Mouse (Mus musculus) MEL (cell line): ENCODE measurements around the gene Pitpnb. TPM values are rescaled to one million over a fixed set of nuclear protein-coding genes. Genes with fewer than 3 reads are reported as not detected.

Experiments
- DNase-seq: peaks from one replicate; pipeline ENCODE4 v3.0.0; 2011; ENCODE audit warnings: low read depth, low spot score
- H3K27ac ChIP-seq: 2 replicates; pipeline ENCODE4 v1.5.1; 2012; ENCODE audit warnings: low read depth, mild to moderate bottlenecking, control low read depth, low read length, moderate library complexity; ENCODE audit not compliant: control insufficient read depth
- H3K27me3 ChIP-seq, 2 experiments: fragments of 150-350 bp in 1 of 2; sonication (generic) in 1 of 2; 2 replicates each; pipeline ENCODE4 v1.6.1; 2012; ENCODE audit warnings: low read length in 2 of 2, mild to moderate bottlenecking in 2 of 2, improper control_type of control experiment in 1 of 2, moderate library complexity in 1 of 2; ENCODE audit not compliant: insufficient read depth in 2 of 2, control insufficient read depth in 1 of 2
- H3K36me3 ChIP-seq, 2 experiments: 2 replicates each; pipeline ENCODE4 v1.6.1; 2012 to 2014; ENCODE audit warnings: low read length in 2 of 2, improper control_type of control experiment in 1 of 2, inconsistent platforms in 1 of 2, mild to moderate bottlenecking in 1 of 2; ENCODE audit not compliant: insufficient read depth in 2 of 2, control insufficient read depth in 1 of 2
- H3K4me1 ChIP-seq, 2 experiments: fragments of 150-350 bp in 1 of 2; sonication (generic) in 1 of 2; 2 replicates each; pipeline ENCODE4 v1.6.1; 2012; ENCODE audit warnings: low read length in 2 of 2, improper control_type of control experiment in 1 of 2, mild to moderate bottlenecking in 1 of 2; ENCODE audit not compliant: insufficient read depth in 2 of 2, control insufficient read depth in 1 of 2
- H3K4me3 ChIP-seq, 2 experiments: fragments of 150-350 bp in 1 of 2; sonication (generic) in 1 of 2; 2 replicates each; pipeline ENCODE4 v1.5.1; 2012; ENCODE audit warnings: low read depth in 2 of 2, low read length in 2 of 2, mild to moderate bottlenecking in 2 of 2, moderate library complexity in 2 of 2, control low read depth in 1 of 2, improper control_type of control experiment in 1 of 2; ENCODE audit not compliant: control insufficient read depth in 1 of 2, insufficient read depth in 1 of 2
- H3K79me2 ChIP-seq: 2 replicates; pipeline ENCODE4 v1.6.1; 2012; ENCODE audit warnings: mild to moderate bottlenecking, low read length, moderate library complexity; ENCODE audit not compliant: control insufficient read depth, poor library complexity, insufficient read depth
- H3K9ac ChIP-seq: 2 replicates; pipeline ENCODE4 v1.6.1; 2012; ENCODE audit warnings: low read depth, mild to moderate bottlenecking, control low read depth, low read length, moderate library complexity; ENCODE audit not compliant: control insufficient read depth, poor library complexity, severe bottlenecking
- H3K9me3 ChIP-seq: fragments of 150-350 bp; sonication (generic); replicated peaks from 2 replicates; pipeline ENCODE4 v1.6.1; 2012; ENCODE audit warnings: mild to moderate bottlenecking, low read length, improper control_type of control experiment, moderate library complexity; ENCODE audit not compliant: insufficient read depth
- BHLHE40 ChIP-seq: IDR thresholded peaks from 2 replicates; pipeline ENCODE4 v1.6.1; 2012; ENCODE audit warnings: low read depth, mild to moderate bottlenecking, inconsistent platforms, low read length, improper control_type of control experiment, borderline replicate concordance
- CHD1 ChIP-seq: IDR thresholded peaks from 2 replicates; pipeline ENCODE4 v1.6.1; 2012; ENCODE audit warnings: low read depth, mild to moderate bottlenecking, inconsistent platforms, low read length, improper control_type of control experiment
- CTCF ChIP-seq, 3 experiments: IDR thresholded peaks in 2 of 3; conservative IDR thresholded peaks in 1 of 3; 2 replicates each; pipeline ENCODE4 v1.5.1; 2011 to 2012; ENCODE audit warnings: low read length in 3 of 3, low read depth in 2 of 3, mild to moderate bottlenecking in 2 of 3, improper control_type of control experiment in 1 of 3, inconsistent platforms in 1 of 3, mixed read lengths in 1 of 3, moderate library complexity in 1 of 3; ENCODE audit not compliant: control insufficient read depth in 1 of 3, insufficient read depth in 1 of 3, poor library complexity in 1 of 3, severe bottlenecking in 1 of 3
- E2F4 ChIP-seq: IDR thresholded peaks from 2 replicates; pipeline ENCODE4 v1.6.1; 2011; ENCODE audit warnings: low read depth, low read length, improper control_type of control experiment, borderline replicate concordance
- ELF1 ChIP-seq: IDR thresholded peaks from 2 replicates; pipeline ENCODE4 v1.6.1; 2014; ENCODE audit warnings: low read depth, mild to moderate bottlenecking, inconsistent platforms, low read length, improper control_type of control experiment, moderate library complexity
- EP300 ChIP-seq, 2 experiments: IDR thresholded peaks; 2 replicates each; pipeline ENCODE4 v1.6.1; 2011; ENCODE audit warnings: improper control_type of control experiment in 2 of 2, low read length in 2 of 2, low read depth in 1 of 2, mild to moderate bottlenecking in 1 of 2
- GABPA ChIP-seq: IDR thresholded peaks from 2 replicates; pipeline ENCODE4 v1.6.1; 2012; ENCODE audit warnings: low read depth, mild to moderate bottlenecking, inconsistent platforms, low read length, improper control_type of control experiment, moderate library complexity
- GATA1 ChIP-seq: IDR thresholded peaks from 2 replicates; pipeline ENCODE4 v1.6.1; 2011; ENCODE audit warnings: low read depth, low read length, improper control_type of control experiment
- HCFC1 ChIP-seq: IDR thresholded peaks from 2 replicates; pipeline ENCODE4 v1.6.1; 2012; ENCODE audit warnings: low read depth, mild to moderate bottlenecking, inconsistent platforms, low read length, improper control_type of control experiment, moderate library complexity
- KAT2A ChIP-seq: conservative IDR thresholded peaks from 2 replicates; pipeline ENCODE4 v1.6.1; 2012; ENCODE audit warnings: low read depth, low read length, improper control_type of control experiment, inconsistent platforms
- MEF2A ChIP-seq: IDR thresholded peaks from 2 replicates; pipeline ENCODE4 v1.6.1; 2014; ENCODE audit warnings: low read depth, mild to moderate bottlenecking, inconsistent platforms, low read length, improper control_type of control experiment; ENCODE audit not compliant: poor library complexity, insufficient replicate concordance, severe bottlenecking; ENCODE audit errors: extremely low read depth
- MYB ChIP-seq: IDR thresholded peaks from 2 replicates; pipeline ENCODE4 v1.6.1; 2011; ENCODE audit warnings: mild to moderate bottlenecking, low read depth, low read length, improper control_type of control experiment
- NELFE ChIP-seq: IDR thresholded peaks from 2 replicates; pipeline ENCODE4 v1.6.1; 2011; ENCODE audit warnings: low read depth, low read length, improper control_type of control experiment
- NRF1 ChIP-seq: IDR thresholded peaks from 2 replicates; pipeline ENCODE4 v1.6.1; 2014; ENCODE audit warnings: low read depth, mild to moderate bottlenecking, inconsistent platforms, low read length, improper control_type of control experiment, moderate library complexity; ENCODE audit not compliant: poor library complexity, insufficient read depth, severe bottlenecking
- POLR2A ChIP-seq, 2 experiments: IDR thresholded peaks; 2 replicates each; pipeline ENCODE4 v1.6.1; 2011 to 2012; ENCODE audit warnings: low read length in 2 of 2, mild to moderate bottlenecking in 2 of 2, control low read depth in 1 of 2, improper control_type of control experiment in 1 of 2, low read depth in 1 of 2, moderate library complexity in 1 of 2; ENCODE audit not compliant: control insufficient read depth in 1 of 2, insufficient read depth in 1 of 2, poor library complexity in 1 of 2
- POLR2AphosphoS2 ChIP-seq: IDR thresholded peaks from 2 replicates; pipeline ENCODE4 v1.6.1; 2011; ENCODE audit warnings: low read length, improper control_type of control experiment
- RAD21 ChIP-seq: IDR thresholded peaks from 2 replicates; pipeline ENCODE4 v1.6.1; 2011; ENCODE audit warnings: mild to moderate bottlenecking, low read depth, low read length, improper control_type of control experiment
- RCOR1 ChIP-seq: IDR thresholded peaks from 2 replicates; pipeline ENCODE4 v1.6.1; 2012; ENCODE audit warnings: low read depth, mild to moderate bottlenecking, inconsistent platforms, low read length, improper control_type of control experiment
- SMC3 ChIP-seq: IDR thresholded peaks from 2 replicates; pipeline ENCODE4 v1.6.1; 2011; ENCODE audit warnings: low read depth, low read length, improper control_type of control experiment
- UBTF ChIP-seq: IDR thresholded peaks from 2 replicates; pipeline ENCODE4 v1.6.1; 2012; ENCODE audit warnings: low read depth, mild to moderate bottlenecking, inconsistent platforms, low read length, improper control_type of control experiment, moderate library complexity, borderline replicate concordance; ENCODE audit not compliant: insufficient read depth
- USF1 ChIP-seq: IDR thresholded peaks from 2 replicates; pipeline ENCODE4 v1.6.1; 2014; ENCODE audit warnings: low read depth, mild to moderate bottlenecking, inconsistent platforms, low read length, improper control_type of control experiment, moderate library complexity
- USF2 ChIP-seq, 2 experiments: IDR thresholded peaks; 2 replicates each; pipeline ENCODE4 v1.6.1; 2011 to 2012; ENCODE audit warnings: improper control_type of control experiment in 2 of 2, low read length in 2 of 2, borderline replicate concordance in 1 of 2, inconsistent platforms in 1 of 2, low read depth in 1 of 2, mild to moderate bottlenecking in 1 of 2; ENCODE audit not compliant: insufficient read depth in 1 of 2
- ZKSCAN1 ChIP-seq: IDR thresholded peaks from 2 replicates; pipeline ENCODE4 v1.6.1; 2012; ENCODE audit warnings: low read depth, mild to moderate bottlenecking, inconsistent platforms, low read length, improper control_type of control experiment, moderate library complexity
- ZNF384 ChIP-seq: IDR thresholded peaks from 2 replicates; pipeline ENCODE4 v1.6.1; 2012; ENCODE audit warnings: low read depth, mild to moderate bottlenecking, inconsistent platforms, low read length, improper control_type of control experiment
- polyA plus RNA-seq, 2 experiments: library from polyadenylated mRNA; stranded (reverse) in 1 of 2; unstranded in 1 of 2; fragments of >175 nt in 1 of 2; fragments of >200 nt in 1 of 2; gene quantifications; 2 replicates each; pipeline versions ENCODE4 v1.2.1 to v1.2.4; 2012; ENCODE audit warnings: low replicate concordance in 2 of 2, low read depth in 1 of 2; ENCODE audit not compliant: insufficient read length in 2 of 2, insufficient read depth in 1 of 2, missing spikeins in 1 of 2
- total RNA-seq: library from RNA; depleted of rRNA; stranded (reverse); fragments of 300-350 nt; gene quantifications from 2 replicates; pipeline ENCODE4 v1.2.3, GENCODE M21; 2012

Gene Pitpnb
- total and polyA plus RNA-seq, 3 experiments, result 21.8 to 111 (median 88.5) TPM

DNA sequence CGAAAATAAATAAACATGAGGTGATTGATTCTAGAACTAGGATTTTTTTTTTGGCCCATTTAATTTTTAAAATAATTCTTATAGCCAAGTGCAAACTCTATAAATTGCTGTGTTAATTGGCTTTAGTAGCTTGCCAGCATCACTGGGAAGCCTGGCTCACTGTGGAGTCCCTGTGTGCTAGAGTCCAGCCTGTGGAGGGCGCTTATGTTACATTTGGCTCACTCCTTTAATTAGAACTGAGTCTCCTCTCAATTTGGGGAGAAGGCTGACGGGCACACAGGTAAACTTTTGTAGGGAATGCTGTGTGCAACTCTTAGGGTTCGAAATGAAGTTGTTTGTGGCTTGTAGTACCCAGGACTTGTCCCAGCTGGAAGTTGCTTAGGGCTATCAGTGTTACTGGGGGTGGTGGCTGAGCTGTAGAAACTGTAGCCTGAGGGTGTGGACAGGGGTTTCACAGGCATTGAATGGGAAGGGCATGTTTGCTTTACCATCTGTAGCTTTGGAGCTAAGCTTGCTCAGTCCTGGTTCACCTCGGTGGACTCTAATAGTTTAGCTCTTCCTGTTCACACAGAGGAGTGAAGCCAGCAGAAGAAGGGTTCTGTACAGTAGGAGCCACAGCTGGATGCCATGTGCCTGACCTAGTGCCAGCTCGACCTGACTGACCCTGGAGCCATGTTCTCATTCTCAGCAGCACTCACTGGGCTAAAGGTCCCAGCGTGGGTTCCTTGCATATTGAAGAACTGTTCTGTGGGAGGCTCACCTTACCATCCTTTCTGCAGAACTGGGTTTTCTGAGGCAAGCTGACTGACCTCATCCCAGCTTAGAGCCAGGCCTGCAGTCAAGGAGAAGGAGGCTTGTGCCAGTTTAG is 47.8 kb downstream of the Pitpnb start:
- Histone ChIP-seq H3K4me1 (no peaks in the 10 kb centered on the region), H3K27ac (no peak overlapping the region), H3K4me3 (no peak overlapping the region), H3K79me2 (no peaks in the 10 kb centered on the region)
- TF ChIP-seq KAT2A (no peak), USF2 (IDR thresholded peaks at IDR 0.05; ENCODE audit: borderline replicate concordance in 1 of 2, insufficient read depth in 1 of 2, low read depth in 1 of 2, low read length in 2 of 2) (no peak), POLR2A (IDR thresholded peaks at IDR 0.05; ENCODE audit: control insufficient read depth in 1 of 2, insufficient read depth in 1 of 2, low read depth in 1 of 2, low read length in 2 of 2, poor library complexity in 1 of 2) (no peak; a peak in 1 of 4 replicates), CTCF (IDR thresholded peaks at IDR 0.05 in 2 of 3, conservative IDR thresholded peaks at IDR 0.05 in 1 of 3; ENCODE audit: control insufficient read depth in 1 of 3, insufficient read depth in 1 of 3, low read depth in 2 of 3, low read length in 3 of 3, poor library complexity in 1 of 3, severe bottlenecking in 1 of 3) (peak in 1 of 3 experiments; percentile 21; a peak in 3 of 6 replicates), UBTF (no peak), BHLHE40 (no peak), ELF1 (no peak), NRF1 (no peak), GATA1 (no peak), RCOR1 (no peak), RAD21 (peak; percentile 22), SMC3 (peak; percentile 26; the same call in 1 of the 2 replicates)
- TF ChIP-seq, all 39 proteins: peak for 3
- DNase-seq, result no peak
- no peak overlapping the region for H3K9ac ChIP-seq
- H3K36me3 ChIP-seq, result peaks cover 0 to 23% of the 10 kb centered on the region in 2 experiments; a peak in 2 of 4 replicates
- H3K9me3 ChIP-seq, result no peaks in the 10 kb centered on the region
- H3K27me3 ChIP-seq, result no peaks in the 10 kb centered on the region

GRCm38 (mm10) chr5:111383335-111383734 is 52.8 kb downstream of the Pitpnb start:
- H3K4me3 ChIP-seq, result no peak overlapping the region
- peaks cover 0 to 22% of the 10 kb centered on the region in 2 experiments; a peak in 2 of 4 replicates for H3K36me3 ChIP-seq
- no peak for DNase-seq
- TF ChIP-seq CTCF (IDR thresholded peaks at IDR 0.05 in 2 of 3, conservative IDR thresholded peaks at IDR 0.05 in 1 of 3; ENCODE audit: control insufficient read depth in 1 of 3, insufficient read depth in 1 of 3, low read depth in 2 of 3, low read length in 3 of 3, poor library complexity in 1 of 3, severe bottlenecking in 1 of 3) (no peak), MYB (no peak), E2F4 (no peak), RCOR1 (no peak), RAD21 (no peak), USF2 (IDR thresholded peaks at IDR 0.05; ENCODE audit: borderline replicate concordance in 1 of 2, insufficient read depth in 1 of 2, low read depth in 1 of 2, low read length in 2 of 2) (no peak), HCFC1 (no peak), CHD1 (no peak), USF1 (no peak), MEF2A (no peak), EP300 (IDR thresholded peaks at IDR 0.05; ENCODE audit: low read depth in 1 of 2, low read length in 2 of 2) (no peak), NELFE (no peak), ZNF384 (no peak), KAT2A (no peak), GABPA (no peak), UBTF (no peak), ZKSCAN1 (no peak), POLR2AphosphoS2 (no peak)
- H3K79me2 ChIP-seq, result no peaks in the 10 kb centered on the region
- H3K27ac ChIP-seq, result no peak overlapping the region
- no peaks in the 10 kb centered on the region for H3K27me3 ChIP-seq
- H3K4me1 ChIP-seq, result no peaks in the 10 kb centered on the region
- no peak overlapping the region for H3K9ac ChIP-seq
- no peaks in the 10 kb centered on the region for H3K9me3 ChIP-seq
